Mouse (Mus musculus) myocyte (in vitro differentiated cells): ENCODE measurements around the gene Rbm33.

Experiments
- CEBPB ChIP-seq: IDR thresholded peaks from 2 replicates; pipeline ENCODE4 v1.6.1; 2011; ENCODE audit warnings: mild to moderate bottlenecking, moderate library complexity; ENCODE audit not compliant: poor library complexity, insufficient read depth, severe bottlenecking
- E2F4 ChIP-seq: IDR thresholded peaks from one replicate; pipeline ENCODE4 v1.6.1; 2011; ENCODE audit warnings: mild to moderate bottlenecking, control low read depth, moderate library complexity; ENCODE audit not compliant: insufficient read depth
- MAX ChIP-seq: IDR thresholded peaks from one replicate; pipeline ENCODE4 v1.6.1; 2011; ENCODE audit warnings: low read depth, mild to moderate bottlenecking, control low read depth
- MYOD1 ChIP-seq, 3 experiments: IDR thresholded peaks; one replicate each; pipeline ENCODE4 v1.6.1; 2011; ENCODE audit warnings: control low read depth in 2 of 3, low read depth in 2 of 3, mild to moderate bottlenecking in 2 of 3, moderate library complexity in 1 of 3; ENCODE audit not compliant: insufficient read length in 2 of 3, control insufficient read depth in 1 of 3
- MYOG ChIP-seq, 3 experiments: IDR thresholded peaks; one replicate each; pipeline ENCODE4 v1.6.1; 2011; ENCODE audit warnings: control low read depth in 2 of 3, low read depth in 2 of 3, mild to moderate bottlenecking in 2 of 3; ENCODE audit not compliant: insufficient read length in 2 of 3, control insufficient read depth in 1 of 3, insufficient read depth in 1 of 3
- POLR2A ChIP-seq: IDR thresholded peaks from one replicate; pipeline ENCODE4 v1.6.1; 2011; ENCODE audit warnings: low read depth, mild to moderate bottlenecking, control low read depth, moderate library complexity; ENCODE audit not compliant: insufficient read length
- POLR2AphosphoS2 ChIP-seq: IDR thresholded peaks from one replicate; pipeline ENCODE4 v1.6.1; 2011; ENCODE audit warnings: low read depth, control low read depth; ENCODE audit not compliant: insufficient read length
- TCF12 ChIP-seq: IDR thresholded peaks from one replicate; pipeline ENCODE4 v1.6.1; 2011; ENCODE audit warnings: mild to moderate bottlenecking, control low read depth; ENCODE audit not compliant: poor library complexity, insufficient read depth, severe bottlenecking
- TCF3 ChIP-seq: IDR thresholded peaks from one replicate; pipeline ENCODE4 v1.6.1; 2011; ENCODE audit warnings: low read depth, control low read depth; ENCODE audit not compliant: insufficient read length
- USF1 ChIP-seq: IDR thresholded peaks from one replicate; pipeline ENCODE4 v1.6.1; 2011; ENCODE audit warnings: low read depth, mild to moderate bottlenecking, control low read depth, moderate library complexity

GRCm38 (mm10) chr5:28323822-28324221 is 6.9 kb downstream of the Rbm33 start:
- TF ChIP-seq MYOD1 (IDR thresholded peaks at IDR 0.05; ENCODE audit: control insufficient read depth in 1 of 3, insufficient read length in 2 of 3, low read depth in 2 of 3) (no peak), E2F4 (no peak), USF1 (no peak), POLR2A (no peak), TCF12 (no peak), MYOG (IDR thresholded peaks at IDR 0.05; ENCODE audit: control insufficient read depth in 1 of 3, insufficient read depth in 1 of 3, insufficient read length in 2 of 3, low read depth in 2 of 3) (no peak), MAX (no peak), TCF3 (no peak), CEBPB (no peak), POLR2AphosphoS2 (no peak)
